Mouse (Mus musculus): ENCODE data around the gene Espl1.
A peak's percentile ranks its signal among the peaks of the same experiment; 100 is the strongest.

Espl1 gene

GRCm38 (mm10) chr15:102273982-102274716, 21.9 kb upstream of the Espl1 start:
- no peak for DNase-seq (ENCODE audit: low spot score)

GRCm38 (mm10) chr15:102278726-102279091, 17.4 kb upstream of the Espl1 start:
- no peak for DNase-seq (ENCODE audit: low spot score)

GRCm38 (mm10) chr15:102279092-102279782, 16.8 kb upstream of the Espl1 start, which contains the start of gene Mfsd5:
TSS of gene Mfsd5 (plus strand) at chr15:102279454.
- peak; percentile 84 for DNase-seq (ENCODE audit: low spot score)

- DNase-seq (ENCODE audit: low spot score) = no peak
These were observed 16.1 kb upstream of the Espl1 start for GRCm38 (mm10) chr15:102279783-102280520.

- no peak for DNase-seq (ENCODE audit: low spot score)
These were observed 15.4 kb upstream of the Espl1 start for GRCm38 (mm10) chr15:102280623-102281022.

- DNase-seq (ENCODE audit: low spot score) = no peak
These were observed 13.4 kb upstream of the Espl1 start for GRCm38 (mm10) chr15:102282463-102283292.

- DNase-seq (ENCODE audit: low spot score) = no peak
These were observed 12.4 kb upstream of the Espl1 start for GRCm38 (mm10) chr15:102283648-102284047.

GRCm38 (mm10) chr15:102287395-102287794, 8.7 kb upstream of the Espl1 start:
- DNase-seq (ENCODE audit: low spot score) = peak; percentile 64

- no peak for DNase-seq (ENCODE audit: low spot score)
These were observed 421 bp downstream of the Espl1 start for GRCm38 (mm10) chr15:102296368-102297006.

GRCm38 (mm10) chr15:102302542-102302941, 6.5 kb downstream of the Espl1 start:
- DNase-seq (ENCODE audit: low spot score) = peak; percentile 75

- no peak for DNase-seq (ENCODE audit: low spot score)
These were observed 12.7 kb downstream of the Espl1 start for GRCm38 (mm10) chr15:102308717-102309116.

GRCm38 (mm10) chr15:102310074-102310845, 14.2 kb downstream of the Espl1 start:
- DNase-seq (ENCODE audit: low spot score) = peak; percentile 60

- no peak for DNase-seq (ENCODE audit: low spot score)
These were observed 15.4 kb downstream of the Espl1 start for GRCm38 (mm10) chr15:102311489-102311888.

- DNase-seq (ENCODE audit: low spot score) = peak; percentile 33
These were observed 19.2 kb downstream of the Espl1 start for GRCm38 (mm10) chr15:102315292-102315691.

- DNase-seq (ENCODE audit: low spot score) = peak; percentile 83
These were observed 20.2 kb downstream of the Espl1 start for GRCm38 (mm10) chr15:102316263-102316662.

- DNase-seq (ENCODE audit: low spot score) = no peak
These were observed 28.8 kb downstream of the Espl1 start for GRCm38 (mm10) chr15:102324654-102325473.

- peak; percentile 85 for DNase-seq (ENCODE audit: low spot score)
These were observed 30.0 kb downstream of the Espl1 start, which contains the start of gene Pfdn5 for GRCm38 (mm10) chr15:102326022-102326576. TSS of gene Pfdn5 (plus strand) at chr15:102326116.

GRCm38 (mm10) chr15:102326892-102327291, 30.8 kb downstream of the Espl1 start:
- no peak for DNase-seq (ENCODE audit: low spot score)

- DNase-seq (ENCODE audit: low spot score) = peak; percentile 83
These were observed 35.5 kb downstream of the Espl1 start, which contains the start of gene Myg1 for GRCm38 (mm10) chr15:102331610-102332015. TSS of gene Myg1 (plus strand) at chr15:102331709.
